Comparison of ENCODE assay signal across 8 mouse cellular contexts in genomic region chr3:65665977-65666766, GRCm38 (mm10). TPM values are rescaled to one million over a fixed set of nuclear protein-coding genes. Genes with fewer than 3 reads are reported as not detected.
DNase-seq lines count a peak whose midpoint lies in the region; ATAC-seq and TF ChIP-seq lines count a peak whose summit lies in the region.

TSS of gene Lekr1 (plus strand) at chr3:65666228.

- peaks cover 1% of the 10 kb centered on the region for H3K4me1 ChIP-seq in ES-Bruce4 (ENCODE audit: control insufficient read depth, insufficient read depth, low read length)
- peaks cover 5% of the 10 kb centered on the region; the same call in 1 of the 2 replicates for H3K4me1 ChIP-seq in forebrain, embryonic 16.5 days (replicated peaks; ENCODE audit: control insufficient read depth, insufficient read depth, low read length)
- no peaks in the 10 kb centered on the region for H3K4me1 ChIP-seq in neural tube, embryonic 14.5 days (ENCODE audit: control insufficient read depth, insufficient read depth, low read length)
- no peaks in the 10 kb centered on the region; the same call in 1 of the 2 replicates for H3K4me1 ChIP-seq in testis, adult 2 months (ENCODE audit: control insufficient read depth, insufficient read depth, low read length)

- H3K4me3 ChIP-seq in ES-Bruce4 (ENCODE audit: low read depth, low read length): peak within 1 kb of the TSS; percentile 78
- H3K4me3 ChIP-seq in forebrain, embryonic 16.5 days (replicated peaks; ENCODE audit: low read length): peak within 1 kb of the TSS; percentile 90
- peak within 1 kb of the TSS; percentile 55 for H3K4me3 ChIP-seq in neural tube, embryonic 14.5 days (ENCODE audit: low read depth, low read length)
- peak within 1 kb of the TSS; percentile 92 for H3K4me3 ChIP-seq in testis, adult 2 months (ENCODE audit: control insufficient read depth, low read depth, low read length)

- no peaks in the 10 kb centered on the region for H3K27me3 ChIP-seq in ES-Bruce4 (ENCODE audit: control insufficient read depth, insufficient read depth, low read length, poor library complexity, severe bottlenecking)
- H3K27me3 ChIP-seq in forebrain, embryonic 16.5 days (replicated peaks; ENCODE audit: control insufficient read depth, insufficient read depth, low read length): no peaks in the 10 kb centered on the region
- H3K27me3 ChIP-seq in neural tube, embryonic 14.5 days (ENCODE audit: control insufficient read depth, insufficient read depth, low read length): no peaks in the 10 kb centered on the region
- H3K27me3 ChIP-seq in testis, adult 2 months (ENCODE audit: control insufficient read depth, insufficient read depth, low read length): no peaks in the 10 kb centered on the region

- DNase-seq in cerebellum, adult 11-12 months: peak; percentile 89
- DNase-seq in heart, postnatal 36 days: peak; percentile 92 to 93
- peak; percentile 86 to 93 for DNase-seq in layer of hippocampus, adult 18-20 months (ENCODE audit: low spot score in 2 of 2)
- peak; percentile 90 to 92 for DNase-seq in lung, adult 18-20 months

- WGBS in forebrain, embryonic 16.5 days: 1% methylated on average over 73 of the region's 73 CpGs
- WGBS in neural tube, embryonic 14.5 days: 2% methylated on average over 61 of the region's 73 CpGs

- no peak within 1 kb of the TSS for H3K27ac ChIP-seq in ES-Bruce4 (ENCODE audit: insufficient read depth, low read length)
- peak within 1 kb of the TSS; percentile 79 for H3K27ac ChIP-seq in forebrain, embryonic 16.5 days (ENCODE audit: low read length)
- peak within 1 kb of the TSS; percentile 82 for H3K27ac ChIP-seq in neural tube, embryonic 14.5 days (ENCODE audit: low read depth, low read length)
- H3K27ac ChIP-seq in testis, adult 2 months (ENCODE audit: control insufficient read depth, insufficient read depth, low read depth, low read length): peak within 1 kb of the TSS; percentile 91

- TF ChIP-seq EP300 in ES-Bruce4 (IDR thresholded peaks at IDR 0.05; ENCODE audit: insufficient read depth, low read depth, low read length): peak; percentile 75

- intact Hi-C loops in heart, postnatal 36 days (cut with DNase I): loop anchor here (5.0 kb wide), 3 partner anchors 261 to 326 kb away; no protein-coding TSS in a partner anchor

- H3K36me3 ChIP-seq in ES-Bruce4 (ENCODE audit: control insufficient read depth, insufficient read depth, low read length, poor library complexity, severe bottlenecking): no peaks in the 10 kb centered on the region
- no peaks in the 10 kb centered on the region for H3K36me3 ChIP-seq in forebrain, embryonic 16.5 days (ENCODE audit: control insufficient read depth, insufficient read depth)
- no peaks in the 10 kb centered on the region for H3K36me3 ChIP-seq in neural tube, embryonic 14.5 days (ENCODE audit: control insufficient read depth, insufficient read depth, low read length)
- H3K36me3 ChIP-seq in testis, adult 2 months (ENCODE audit: control insufficient read depth, insufficient read depth, low read length): no peaks in the 10 kb centered on the region; the same call in 1 of the 2 replicates

- H3K9me3 ChIP-seq in ES-Bruce4 (replicated peaks; ENCODE audit: control insufficient read depth, insufficient read depth, low read length, poor library complexity, severe bottlenecking): no peaks in the 10 kb centered on the region
- no peaks in the 10 kb centered on the region for H3K9me3 ChIP-seq in forebrain, embryonic 16.5 days (ENCODE audit: control insufficient read depth, low read length)
- H3K9me3 ChIP-seq in neural tube, embryonic 14.5 days (ENCODE audit: control insufficient read depth, low read length): no peaks in the 10 kb centered on the region

- no peak for TF ChIP-seq POLR2A in ES-Bruce4 (IDR thresholded peaks at IDR 0.05; ENCODE audit: insufficient read depth, low read length)
- peak; percentile 96 for TF ChIP-seq POLR2A in testis, adult 2 months (IDR thresholded peaks at IDR 0.05; ENCODE audit: control insufficient read depth, low read depth, low read length)

- peak; percentile 92 for ATAC-seq in forebrain, embryonic 16.5 days
- peak; percentile 95 for ATAC-seq in neural tube, embryonic 14.5 days (ENCODE audit: low read depth)

- peak within 1 kb of the TSS; percentile 81 for H3K4me2 ChIP-seq in forebrain, embryonic 16.5 days (ENCODE audit: low read length)
- H3K4me2 ChIP-seq in neural tube, embryonic 14.5 days (ENCODE audit: low read depth, low read length): peak within 1 kb of the TSS; percentile 60

- TF ChIP-seq CTCF in ES-Bruce4 (IDR thresholded peaks at IDR 0.05; ENCODE audit: low read depth, low read length): no peak
- TF ChIP-seq CTCF in testis, adult 2 months (IDR thresholded peaks at IDR 0.05; ENCODE audit: control insufficient read depth, insufficient read depth, insufficient replicate concordance, low read depth, low read length): no peak

- peak within 1 kb of the TSS; percentile 49 for H3K9ac ChIP-seq in ES-Bruce4 (ENCODE audit: low read depth, poor library complexity, severe bottlenecking)
- peak within 1 kb of the TSS; percentile 88 for H3K9ac ChIP-seq in forebrain, embryonic 16.5 days (replicated peaks; ENCODE audit: low read depth, low read length)
- H3K9ac ChIP-seq in neural tube, embryonic 14.5 days (replicated peaks; ENCODE audit: low read depth, low read length): peak within 1 kb of the TSS; percentile 58

RNA-seq across cellular contexts. Expression of gene Lekr1, which starts in this region (rescaled TPM):
- polyA plus RNA-seq in ES-Bruce4 (2011; ENCODE audit: insufficient read depth, insufficient read length, low read depth, missing spikeins): 2.4 and 4.6 TPM in 2 replicates
- polyA plus RNA-seq in forebrain, embryonic 16.5 days (2015; fragmentation: Nextera tagmentation; extraction: Ambion mirVana): 7.0 and 7.9 TPM in 2 replicates
- 1 to 10 TPM; 2.3 to 2.4 TPM for total RNA-seq in heart, postnatal 36 days (2021)
- 1 to 10 TPM; 4.3 to 6.3 TPM for total RNA-seq in layer of hippocampus, adult 18-20 months (2021)
- polyA plus RNA-seq in neural tube, embryonic 14.5 days (2014; fragmentation: Nextera tagmentation; extraction: Ambion mirVana): 7.9 and 11.1 TPM in 2 replicates
- 8.0 and 8.9 TPM in 2 replicates for polyA plus RNA-seq in testis, adult 2 months (2012; rRNA removed)
